Mouse (Mus musculus): Measurements from ENCODE around the gene Lig1.

The Lig1 gene

DNA sequence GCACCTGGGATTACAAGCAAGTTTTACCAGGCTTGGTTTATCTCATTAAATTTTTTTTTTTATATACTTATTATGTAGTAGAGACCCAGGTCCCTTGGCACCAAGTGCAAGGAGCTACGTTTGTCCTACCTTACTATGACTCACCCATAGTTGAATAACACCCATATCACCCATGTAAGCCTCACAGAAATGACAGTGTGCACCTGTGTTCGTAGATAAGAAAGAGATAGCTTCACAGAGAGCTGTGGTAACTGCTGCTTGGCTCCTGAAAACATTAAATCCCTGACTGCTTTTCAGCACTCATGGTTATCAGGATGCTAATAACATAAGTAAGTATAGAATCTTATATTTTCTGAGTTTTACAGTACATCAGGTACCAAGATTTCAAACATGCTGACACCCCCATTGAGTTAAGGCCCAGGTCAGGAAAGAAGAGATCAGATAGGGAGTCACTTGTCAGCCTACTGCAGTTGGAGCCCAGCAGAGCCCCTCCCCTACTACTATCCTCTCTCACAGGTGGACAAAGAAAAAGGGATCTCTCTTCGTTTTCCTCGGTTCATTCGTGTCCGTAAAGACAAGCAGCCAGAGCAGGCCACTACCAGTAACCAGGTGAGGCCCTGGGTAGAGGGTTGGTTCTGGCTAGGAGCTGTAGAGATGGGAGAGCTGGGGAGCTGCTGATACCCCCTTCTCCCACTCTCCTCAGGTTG, 33.6 kb downstream of the Lig1 start:
- DNase-seq (ENCODE audit: low spot score) = no peak

DNA sequence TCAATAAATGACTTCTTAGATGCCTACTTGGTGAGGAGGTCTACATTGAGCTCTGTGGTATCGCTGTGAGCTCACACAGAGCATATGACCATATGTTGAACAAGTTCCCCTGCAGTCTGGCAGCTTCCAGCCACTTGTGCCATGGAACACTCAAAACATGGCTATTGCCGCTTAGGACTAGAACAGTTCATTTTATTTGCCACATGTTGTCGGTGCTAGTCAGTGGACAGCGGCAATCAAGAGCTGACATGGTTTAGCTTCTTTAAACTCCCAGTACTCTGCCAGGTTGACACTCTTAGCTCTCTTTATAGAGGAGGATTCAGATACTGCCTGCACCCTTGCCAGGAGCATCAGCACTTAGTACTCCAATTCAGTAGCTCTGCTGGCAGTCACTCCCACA, 34.3 kb downstream of the Lig1 start:
- no peak for DNase-seq (ENCODE audit: low spot score)

DNA sequence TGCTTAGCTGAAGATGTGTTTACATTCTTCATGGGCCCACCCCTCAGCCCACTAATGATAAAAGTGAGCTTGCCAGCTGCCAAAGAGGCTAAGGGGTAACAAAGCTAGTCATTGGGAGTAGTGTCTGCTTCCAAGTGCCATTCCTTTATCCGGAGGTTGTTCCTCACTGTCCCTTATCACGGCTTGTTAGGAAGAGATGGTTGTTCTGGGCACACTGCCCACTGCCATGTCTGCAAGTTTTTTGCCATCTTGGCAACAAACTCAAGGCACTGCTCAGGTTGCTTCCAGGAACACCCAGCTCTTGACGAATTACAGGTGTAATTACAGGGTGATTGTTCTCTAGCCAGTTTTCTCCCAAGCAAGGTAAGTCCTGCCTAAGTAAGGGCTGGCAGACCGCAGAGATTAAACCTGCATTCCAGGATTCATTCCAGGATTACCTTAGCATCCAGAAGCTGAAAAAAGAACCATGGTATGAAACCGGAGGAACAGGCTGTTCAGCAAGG, 37.1 kb downstream of the Lig1 start:
- DNase-seq (ENCODE audit: low spot score) = peak; percentile 11

DNA sequence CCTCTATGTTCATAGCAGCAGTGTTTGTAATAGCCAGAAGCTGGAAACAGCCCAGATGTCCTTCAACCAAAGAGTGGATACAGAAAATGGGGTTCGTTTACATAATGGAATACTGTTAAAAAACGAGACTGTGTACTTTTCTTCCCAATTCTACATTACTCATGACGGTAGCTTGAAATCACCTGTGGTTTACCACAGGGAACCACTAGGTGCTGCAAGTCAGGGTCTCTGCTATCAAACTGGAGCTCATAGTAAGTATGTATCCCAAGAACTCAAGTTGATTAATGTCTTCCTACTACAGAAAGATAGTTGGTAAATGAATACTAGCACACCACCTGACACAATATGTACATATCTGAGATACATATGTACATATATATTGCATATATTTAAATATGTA, 44.3 kb downstream of the Lig1 start:
- no peak for DNase-seq (ENCODE audit: low spot score)

DNA sequence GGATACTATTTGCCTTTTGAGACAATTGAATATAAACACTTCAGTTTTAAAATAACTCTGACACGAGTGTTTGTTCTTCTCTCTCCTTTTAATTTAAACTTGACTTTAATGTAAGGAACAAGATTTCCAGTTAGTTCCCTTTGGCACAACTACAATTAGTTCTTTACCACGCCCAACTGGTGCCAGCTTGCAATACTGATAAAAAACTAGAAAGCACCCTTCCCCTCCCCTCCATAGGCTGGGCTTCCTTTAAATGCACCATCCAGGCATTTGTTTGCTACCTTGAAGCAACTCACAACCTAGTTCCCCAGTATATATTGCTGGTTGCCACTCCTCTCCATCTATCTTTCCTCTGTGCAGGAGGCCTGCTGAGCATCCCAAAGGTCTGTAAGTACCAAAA, 47.2 kb downstream of the Lig1 start, which contains the start of gene Pla2g4c:
Gene Pla2g4c (plus strand): TSS at position 340 of the 400 bp plus-strand sequence.
- DNase-seq (ENCODE audit: low spot score) = no peak

DNA sequence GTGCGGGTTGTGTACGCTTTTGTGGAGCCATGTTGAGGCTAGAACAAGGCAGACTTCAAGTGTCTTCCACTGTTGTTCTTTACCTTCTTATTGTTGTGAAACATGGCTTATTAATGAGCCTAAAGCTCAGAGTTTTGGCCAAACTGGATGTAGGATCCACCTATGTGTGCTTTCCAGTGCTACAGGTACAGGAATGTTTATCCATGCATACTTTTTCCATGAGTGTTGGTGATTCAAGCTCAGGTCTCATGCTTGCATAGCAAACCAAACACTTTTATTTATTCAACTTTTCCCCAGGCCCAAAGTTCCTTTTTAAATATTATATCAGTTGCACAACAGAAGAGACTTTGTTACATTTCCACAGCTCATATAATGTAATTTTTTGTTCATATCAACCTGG, 53.5 kb downstream of the Lig1 start:
- DNase-seq (ENCODE audit: low spot score) = no peak

DNA sequence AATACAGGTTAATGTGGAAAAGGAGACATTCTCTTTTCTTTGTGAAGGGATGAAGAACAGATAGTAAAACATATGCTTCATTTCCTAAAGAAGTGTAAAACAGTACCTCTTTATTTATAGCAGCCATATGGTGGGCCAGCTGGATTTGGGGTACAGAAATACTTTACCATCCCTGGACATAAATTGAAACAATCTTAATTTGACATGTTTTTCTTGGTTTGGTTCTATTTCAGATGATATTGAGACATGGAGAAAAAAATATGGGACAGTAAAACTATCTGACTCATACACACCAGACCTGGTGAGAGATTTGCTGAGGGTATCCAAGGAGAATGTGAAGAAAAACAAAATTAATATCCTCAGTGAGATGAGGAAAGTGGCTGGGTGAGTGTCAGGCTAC, 78.9 kb downstream of the Lig1 start:
- DNase-seq (ENCODE audit: low spot score) = no peak

All from ovary, adult 18-20 months (tissue).